Mouse (Mus musculus): ENCODE results near the gene Nomo1. TPM values are rescaled to one million over a fixed set of nuclear protein-coding genes. Genes with fewer than 3 reads are reported as not detected.

The Nomo1 gene
- polyA plus RNA-seq, 1 experiment from 2014 or later, result 36.9 TPM

DNA sequence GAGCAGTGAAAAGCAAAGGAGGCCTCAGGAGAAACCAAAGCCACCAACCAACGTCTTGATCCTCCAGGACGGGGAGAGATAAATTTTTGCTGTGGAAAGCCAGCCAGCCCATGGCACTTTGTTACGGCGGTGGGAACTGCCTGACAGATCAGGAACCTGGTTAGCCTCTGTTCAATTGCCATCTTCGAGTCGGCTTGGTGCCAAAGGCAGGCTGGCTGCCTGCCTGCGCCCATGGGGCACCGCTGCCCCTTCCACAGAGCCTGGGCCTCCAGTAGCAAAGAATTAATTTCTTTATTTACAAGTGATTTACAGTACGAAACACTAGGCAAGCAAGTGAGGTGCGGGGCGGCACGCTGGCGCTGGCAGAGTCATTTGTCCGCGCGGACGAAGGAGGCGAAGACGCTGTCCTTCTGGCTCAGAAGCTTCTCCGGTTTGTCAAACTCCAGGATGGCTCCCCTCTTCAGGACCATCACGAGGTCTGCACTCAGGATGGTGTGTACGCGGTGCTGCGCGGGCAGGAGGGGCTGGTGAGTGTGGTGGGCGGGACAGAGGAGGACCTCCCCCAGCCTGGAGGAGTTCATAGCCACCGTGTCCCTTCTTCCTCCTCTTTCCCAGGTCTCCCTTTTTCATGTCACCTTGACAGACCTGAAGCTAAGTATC, 70.9 kb downstream of the Nomo1 start:
- H3K4me2 ChIP-seq, result no peak overlapping the region
- H3K4me1 ChIP-seq, result peaks cover 3% of the 10 kb centered on the region; the same call in 1 of the 2 replicates
- peaks cover 42% of the 10 kb centered on the region for H3K27me3 ChIP-seq
- no peak overlapping the region for H3K27ac ChIP-seq
- WGBS, result 75% methylated on average over 27 of the region's 27 CpGs
- no peak for ATAC-seq (ENCODE audit: borderline replicate concordance, extremely low read depth, low FRiP score, low TSS enrichment)
- H3K36me3 ChIP-seq, result no peaks in the 10 kb centered on the region
- no peaks in the 10 kb centered on the region for H3K9me3 ChIP-seq
- no peak overlapping the region for H3K4me3 ChIP-seq
- H3K9ac ChIP-seq, result no peak overlapping the region

DNA sequence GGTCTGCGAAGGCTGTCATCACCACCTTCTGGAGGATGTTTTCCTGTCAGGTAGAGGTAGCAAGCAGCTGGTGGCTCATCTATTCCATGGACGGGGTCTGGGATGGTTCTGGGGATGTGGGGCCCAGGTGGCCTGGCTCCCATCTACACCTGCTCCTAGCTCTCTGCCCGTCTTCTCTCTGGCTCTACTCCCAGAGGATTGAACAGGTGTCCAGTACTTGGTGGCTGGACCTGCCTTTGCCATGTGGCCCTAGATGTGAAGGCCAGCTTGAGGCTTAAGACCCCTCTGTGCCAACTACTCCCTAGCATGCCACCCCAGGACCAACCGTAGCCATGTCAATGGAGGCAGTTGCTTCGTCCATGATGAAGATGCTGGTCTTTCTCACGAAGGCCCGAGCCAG, 72.0 kb downstream of the Nomo1 start:
- 85% methylated on average over 7 of the region's 7 CpGs for WGBS

GRCm38 (mm10) chr7:46110079-46110478, 76.6 kb downstream of the Nomo1 start:
- no peak for ATAC-seq (ENCODE audit: borderline replicate concordance, extremely low read depth, low FRiP score, low TSS enrichment)
- Histone ChIP-seq H3K4me3 (no peak overlapping the region), H3K27ac (no peak overlapping the region), H3K4me2 (no peak overlapping the region), H3K36me3 (no peaks in the 10 kb centered on the region), H3K4me1 (no peaks in the 10 kb centered on the region), H3K9me3 (no peaks in the 10 kb centered on the region), H3K9ac (no peak overlapping the region), H3K27me3 (peaks cover 23% of the 10 kb centered on the region)
- 64% methylated on average over 3 of the region's 3 CpGs for WGBS

More for the DNA sequence above, 72.0 kb downstream of the Nomo1 start:
- peaks cover 32% of the 10 kb centered on the region for H3K27me3 ChIP-seq
- no peaks in the 10 kb centered on the region for H3K36me3 ChIP-seq
- no peak overlapping the region for H3K4me2 ChIP-seq
- no peak overlapping the region for H3K27ac ChIP-seq
- no peak overlapping the region for H3K9ac ChIP-seq
- no peak overlapping the region for H3K4me3 ChIP-seq
- no peak for ATAC-seq (ENCODE audit: borderline replicate concordance, extremely low read depth, low FRiP score, low TSS enrichment)
- no peaks in the 10 kb centered on the region for H3K9me3 ChIP-seq
- peaks cover 3% of the 10 kb centered on the region; the same call in 1 of the 2 replicates for H3K4me1 ChIP-seq

GRCm38 (mm10) chr7:46111212-46111817, 77.8 kb downstream of the Nomo1 start:
- H3K27ac ChIP-seq, result no peak overlapping the region
- H3K4me2 ChIP-seq, result no peak overlapping the region
- H3K4me3 ChIP-seq, result no peak overlapping the region
- H3K27me3 ChIP-seq, result peaks cover 16% of the 10 kb centered on the region
- H3K9me3 ChIP-seq, result no peaks in the 10 kb centered on the region
- no peak overlapping the region for H3K9ac ChIP-seq
- no peaks in the 10 kb centered on the region for H3K36me3 ChIP-seq
- no peak for ATAC-seq (ENCODE audit: borderline replicate concordance, extremely low read depth, low FRiP score, low TSS enrichment)
- WGBS, result 71% methylated on average over 15 of the region's 15 CpGs
- H3K4me1 ChIP-seq, result peaks cover 8% of the 10 kb centered on the region; the same call in 1 of the 2 replicates

DNA sequence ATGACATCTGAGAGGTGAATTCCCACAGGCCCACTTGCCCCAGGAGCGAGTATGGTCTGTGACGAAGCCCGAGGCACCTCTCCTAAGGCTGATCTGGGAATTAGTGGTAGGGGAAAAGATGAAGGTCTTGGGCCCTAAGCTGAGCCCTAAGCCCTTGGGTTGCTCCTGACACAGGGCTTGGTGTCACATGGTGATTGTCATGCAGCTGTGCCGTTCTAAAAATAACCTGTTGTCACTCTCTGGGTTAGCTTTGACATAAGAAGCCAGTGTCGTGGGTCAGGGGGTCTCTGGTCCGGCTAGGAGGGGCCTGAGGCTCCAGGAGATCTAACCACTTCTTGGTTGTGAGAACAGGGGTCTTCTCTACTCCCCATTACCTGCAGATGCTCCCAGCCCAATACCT, 78.4 kb downstream of the Nomo1 start:
- 61% methylated on average over 6 of the region's 6 CpGs for WGBS
- H3K36me3 ChIP-seq, result no peaks in the 10 kb centered on the region
- no peak overlapping the region for H3K9ac ChIP-seq
- no peak for ATAC-seq (ENCODE audit: borderline replicate concordance, extremely low read depth, low FRiP score, low TSS enrichment)
- H3K9me3 ChIP-seq, result no peaks in the 10 kb centered on the region
- no peak overlapping the region for H3K27ac ChIP-seq
- no peak overlapping the region for H3K4me2 ChIP-seq
- peaks cover 16% of the 10 kb centered on the region for H3K27me3 ChIP-seq
- H3K4me3 ChIP-seq, result no peak overlapping the region
- peaks cover 9% of the 10 kb centered on the region; the same call in 1 of the 2 replicates for H3K4me1 ChIP-seq

GRCm38 (mm10) chr7:46113435-46113834, 79.9 kb downstream of the Nomo1 start:
- no peak overlapping the region for H3K4me2 ChIP-seq
- no peaks in the 10 kb centered on the region for H3K9me3 ChIP-seq
- no peak overlapping the region for H3K27ac ChIP-seq
- no peak overlapping the region for H3K4me3 ChIP-seq
- no peak for ATAC-seq (ENCODE audit: borderline replicate concordance, extremely low read depth, low FRiP score, low TSS enrichment)
- H3K4me1 ChIP-seq, result peaks cover 9% of the 10 kb centered on the region; the same call in 1 of the 2 replicates
- WGBS, result 56% methylated on average over 3 of the region's 3 CpGs
- H3K27me3 ChIP-seq, result peaks cover 9% of the 10 kb centered on the region; the same call in 1 of the 2 replicates
- no peak overlapping the region for H3K9ac ChIP-seq
- no peaks in the 10 kb centered on the region for H3K36me3 ChIP-seq

GRCm38 (mm10) chr7:46116118-46116581, 82.7 kb downstream of the Nomo1 start:
- Histone ChIP-seq H3K27ac (no peak overlapping the region), H3K4me1 (peaks cover 9% of the 10 kb centered on the region; the same call in 1 of the 2 replicates), H3K4me3 (no peak overlapping the region), H3K4me2 (no peak overlapping the region), H3K36me3 (no peaks in the 10 kb centered on the region), H3K9ac (no peak overlapping the region), H3K27me3 (peaks cover 9% of the 10 kb centered on the region; the same call in 1 of the 2 replicates), H3K9me3 (no peaks in the 10 kb centered on the region)
- ATAC-seq (ENCODE audit: borderline replicate concordance, extremely low read depth, low FRiP score, low TSS enrichment), result no peak
- WGBS, result 31% methylated on average over 10 of the region's 10 CpGs

DNA sequence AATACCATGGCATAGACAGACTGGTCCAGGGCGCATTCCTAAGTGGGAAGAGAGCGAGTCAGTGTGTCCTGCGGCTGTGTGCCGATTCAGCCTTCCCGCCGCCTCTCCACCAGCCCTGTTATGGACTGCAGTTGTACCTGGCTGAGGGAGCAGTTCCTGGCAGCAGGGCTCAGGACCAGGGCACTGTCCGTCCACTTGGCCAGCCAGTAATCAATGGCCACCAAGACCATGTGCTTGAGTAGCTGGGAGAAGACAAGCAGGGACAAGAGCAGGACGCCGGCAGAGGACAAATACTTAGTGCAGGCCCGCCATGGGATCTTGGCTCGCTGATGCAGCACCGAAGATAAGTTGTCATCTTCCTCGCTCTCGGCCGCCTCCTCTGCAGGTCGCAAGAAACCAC, 83.5 kb downstream of the Nomo1 start:
- no peaks in the 10 kb centered on the region for H3K9me3 ChIP-seq
- H3K4me1 ChIP-seq, result peaks cover 9% of the 10 kb centered on the region; the same call in 1 of the 2 replicates
- H3K4me2 ChIP-seq, result no peak overlapping the region
- no peak overlapping the region for H3K27ac ChIP-seq
- H3K27me3 ChIP-seq, result peaks cover 9% of the 10 kb centered on the region; the same call in 1 of the 2 replicates
- ATAC-seq (ENCODE audit: borderline replicate concordance, extremely low read depth, low FRiP score, low TSS enrichment), result no peak
- H3K9ac ChIP-seq, result no peak overlapping the region
- WGBS, result 86% methylated on average over 16 of the region's 16 CpGs
- no peak overlapping the region for H3K4me3 ChIP-seq
- H3K36me3 ChIP-seq, result no peaks in the 10 kb centered on the region

- Histone ChIP-seq H3K4me3 (no peak overlapping the region), H3K4me2 (no peak overlapping the region), H3K27ac (no peak overlapping the region), H3K27me3 (peaks cover 13% of the 10 kb centered on the region; the same call in 1 of the 2 replicates), H3K9me3 (no peaks in the 10 kb centered on the region), H3K9ac (no peak overlapping the region), H3K36me3 (no peaks in the 10 kb centered on the region), H3K4me1 (peaks cover 23% of the 10 kb centered on the region)
- ATAC-seq (ENCODE audit: borderline replicate concordance, extremely low read depth, low FRiP score, low TSS enrichment), result peak; percentile 82
- WGBS, result 8% methylated on average over 4 of the region's 4 CpGs
Measured at GRCm38 (mm10) chr7:46122964-46123363, 89.5 kb downstream of the Nomo1 start.

DNA sequence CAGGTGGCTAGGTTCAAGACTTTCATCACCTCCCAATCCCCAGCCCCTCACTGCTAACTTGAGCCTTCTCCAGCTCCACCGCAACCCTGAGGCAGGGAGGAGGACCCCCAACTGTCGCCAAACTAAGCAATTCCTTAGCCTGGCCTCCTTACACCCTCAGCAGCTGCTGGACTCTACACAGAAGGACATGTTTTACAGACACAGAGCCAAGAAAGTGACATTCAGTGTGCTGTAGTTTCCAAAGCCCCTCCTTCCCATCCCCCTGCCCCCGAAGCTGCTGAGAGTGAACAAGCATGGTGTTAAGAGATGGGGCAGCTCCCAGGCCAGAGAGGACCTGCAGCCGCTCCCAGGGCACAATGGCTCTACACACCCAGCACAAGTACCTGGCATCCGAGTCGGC, 91.0 kb downstream of the Nomo1 start:
- Histone ChIP-seq H3K4me1 (peaks cover 23% of the 10 kb centered on the region), H3K4me2 (no peak overlapping the region), H3K9ac (no peak overlapping the region), H3K9me3 (no peaks in the 10 kb centered on the region), H3K27ac (no peak overlapping the region), H3K4me3 (no peak overlapping the region), H3K36me3 (no peaks in the 10 kb centered on the region), H3K27me3 (peaks cover 22% of the 10 kb centered on the region)
- WGBS, result 43% methylated on average over 6 of the region's 6 CpGs
- ATAC-seq (ENCODE audit: borderline replicate concordance, extremely low read depth, low FRiP score, low TSS enrichment), result no peak

- H3K4me2 ChIP-seq, result no peak overlapping the region
- H3K9me3 ChIP-seq, result no peaks in the 10 kb centered on the region
- peaks cover 25% of the 10 kb centered on the region for H3K27me3 ChIP-seq
- no peak overlapping the region for H3K27ac ChIP-seq
- WGBS, result 71% methylated on average over 11 of the region's 11 CpGs
- no peaks in the 10 kb centered on the region for H3K36me3 ChIP-seq
- H3K4me1 ChIP-seq, result peaks cover 23% of the 10 kb centered on the region
- H3K9ac ChIP-seq, result no peak overlapping the region
- H3K4me3 ChIP-seq, result no peak overlapping the region
- ATAC-seq (ENCODE audit: borderline replicate concordance, extremely low read depth, low FRiP score, low TSS enrichment), result no peak
Measured at GRCm38 (mm10) chr7:46125340-46125739, 91.8 kb downstream of the Nomo1 start.

DNA sequence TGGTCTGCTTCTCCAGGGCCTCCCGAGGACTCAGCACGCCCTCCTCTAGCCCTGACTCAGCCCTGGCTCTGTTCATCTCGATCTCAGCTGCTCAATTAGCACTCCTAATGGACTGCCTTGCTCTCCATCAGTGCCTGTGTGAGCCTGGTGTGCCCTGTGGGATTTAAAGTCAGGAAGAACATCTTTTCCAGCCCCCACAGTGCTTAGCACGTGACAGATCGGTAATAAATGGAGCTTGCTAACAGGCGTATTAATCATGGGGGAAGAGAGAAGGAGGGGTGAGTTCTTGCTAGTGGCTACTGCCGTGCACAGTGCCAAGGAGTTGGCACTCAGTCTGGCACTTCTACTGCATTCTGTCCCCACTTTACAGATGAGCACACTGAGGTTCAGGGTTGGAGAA, 94.7 kb downstream of the Nomo1 start:
- Histone ChIP-seq H3K27me3 (peaks cover 25% of the 10 kb centered on the region), H3K9me3 (no peaks in the 10 kb centered on the region), H3K4me2 (no peak overlapping the region), H3K27ac (no peak overlapping the region), H3K4me3 (no peak overlapping the region), H3K4me1 (peaks cover 17% of the 10 kb centered on the region), H3K9ac (no peak overlapping the region), H3K36me3 (no peaks in the 10 kb centered on the region)
- ATAC-seq (ENCODE audit: borderline replicate concordance, extremely low read depth, low FRiP score, low TSS enrichment), result no peak
- 32% methylated on average over 7 of the region's 7 CpGs for WGBS

All from lung, embryonic 15.5 days (tissue).